Mouse (Mus musculus) liver, postnatal 0 days (tissue): Measurements from ENCODE around the gene Iqub.

ENCODE experiments used
- CTCF ChIP-seq: sonication (generic); IDR thresholded peaks from 2 replicates; pipeline ENCODE4 v1.5.1; 2016; ENCODE audit warnings: antibody characterized with exemption, low read depth
- EP300 ChIP-seq: IDR thresholded peaks from 2 replicates; pipeline ENCODE4 v1.6.1; 2016; ENCODE audit warnings: antibody characterized with exemption, low read depth, mild to moderate bottlenecking

DNA sequence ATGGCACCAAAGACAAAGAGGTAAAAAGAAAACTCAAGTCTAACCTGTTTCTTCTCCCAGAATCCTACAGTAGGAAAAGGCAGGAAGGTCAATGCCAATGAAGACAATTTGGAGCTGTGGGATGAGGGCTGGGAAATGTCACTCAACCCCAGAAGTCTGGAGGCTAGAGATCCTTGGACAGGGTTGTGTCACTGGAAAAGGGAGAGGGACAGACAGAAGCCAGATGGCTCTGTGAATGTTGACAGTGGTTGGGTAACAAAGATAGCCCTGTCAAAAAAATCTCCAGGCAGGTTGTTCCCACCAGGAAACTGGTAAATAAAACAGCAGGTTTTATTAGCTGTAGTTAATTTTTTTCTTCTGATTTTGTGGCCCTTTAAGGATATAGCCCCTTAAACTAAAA, 27.5 kb upstream of the Iqub start:
- TF ChIP-seq CTCF (no peak), EP300 (no peak)
